Mouse (Mus musculus): ENCODE measurements around the gene Lgr4. TPM values are rescaled to one million over a fixed set of nuclear protein-coding genes. Genes with fewer than 3 reads are reported as not detected.

Gene Lgr4
- total RNA-seq, 4 experiments from 2014 or later, result 21.8 to 23.5 (median 22.8) TPM

DNA sequence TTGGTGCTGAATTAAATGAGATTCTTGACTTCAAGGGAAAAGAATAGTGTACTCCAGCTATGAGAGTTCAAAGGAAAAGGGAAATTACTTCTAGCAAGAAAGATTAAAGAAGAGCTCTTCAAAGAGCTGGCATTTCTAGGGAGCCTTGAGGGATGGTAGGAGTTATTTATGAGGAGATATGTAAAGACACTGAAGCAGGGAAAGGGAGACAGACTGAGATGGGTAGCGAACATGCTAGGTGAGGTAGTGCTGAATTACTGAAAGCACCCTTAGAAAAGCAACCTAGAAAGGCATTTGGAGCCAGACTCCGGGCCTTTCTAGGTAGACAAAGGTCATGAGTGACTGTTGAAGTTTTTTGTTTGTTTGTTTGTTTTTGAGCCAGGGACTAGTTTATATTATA, 58.7 kb downstream of the Lgr4 start:
- DNase-seq (ENCODE audit: low spot score), result no peak

DNA sequence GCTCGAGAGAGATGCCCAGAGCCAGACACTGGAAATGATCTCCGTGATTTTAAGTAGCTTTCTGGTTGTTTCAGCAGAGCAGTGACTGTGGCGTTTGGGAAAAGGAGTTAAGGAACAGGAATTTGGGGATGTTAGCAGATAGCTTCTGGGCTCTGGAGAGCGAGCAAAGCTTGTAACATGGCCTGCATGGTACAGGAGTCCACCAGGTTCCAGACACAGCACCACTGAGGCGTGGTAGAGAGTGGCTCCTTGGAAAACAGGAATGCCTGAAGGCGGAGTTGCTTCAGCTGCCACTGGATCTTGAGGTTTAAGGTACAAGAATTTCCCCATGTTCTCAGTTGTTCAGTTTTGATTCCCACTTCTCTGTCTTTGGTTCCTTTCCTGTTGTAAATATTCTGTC, 59.9 kb downstream of the Lgr4 start:
- DNase-seq (ENCODE audit: low spot score), result no peak

DNA sequence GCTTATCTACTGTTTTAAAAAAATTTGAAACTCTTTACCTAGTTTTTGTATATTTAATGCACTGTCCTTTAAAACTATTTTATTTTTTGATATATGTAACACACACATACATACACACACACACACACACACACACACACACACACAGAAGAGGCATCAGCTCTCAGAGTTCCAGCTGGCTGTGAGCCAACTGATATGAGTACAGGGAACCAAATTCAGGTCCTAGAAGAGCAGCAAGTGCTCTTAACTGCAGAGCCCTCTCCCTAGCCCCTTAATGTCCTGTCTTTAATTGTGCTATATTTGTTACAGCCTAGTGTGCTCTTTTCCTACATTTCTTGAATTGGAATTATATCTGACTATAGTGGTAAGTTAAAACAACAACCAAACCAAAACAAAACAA, 61.8 kb downstream of the Lgr4 start:
- DNase-seq (ENCODE audit: low spot score), result no peak

DNA sequence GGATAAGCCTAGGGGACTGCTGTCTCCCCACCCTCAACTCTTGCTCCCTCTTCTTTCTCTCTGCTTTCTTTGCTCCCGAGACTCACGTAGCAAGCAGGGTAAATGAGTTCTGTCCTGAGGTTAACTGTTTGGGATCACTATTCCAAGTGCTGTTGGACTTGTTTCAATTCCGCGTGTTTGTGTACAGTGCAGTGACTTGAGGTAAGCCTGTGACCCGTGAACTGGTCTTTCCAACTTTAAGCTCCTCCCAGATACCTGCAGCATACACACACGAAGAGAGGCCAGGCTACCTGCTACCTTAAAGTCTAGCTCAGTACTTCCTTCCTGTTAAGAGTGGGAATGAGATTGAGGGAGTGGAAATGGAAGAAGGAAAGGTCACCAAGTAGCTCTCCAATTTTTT, 66.0 kb downstream of the Lgr4 start:
- no peak for DNase-seq (ENCODE audit: low spot score)

DNA sequence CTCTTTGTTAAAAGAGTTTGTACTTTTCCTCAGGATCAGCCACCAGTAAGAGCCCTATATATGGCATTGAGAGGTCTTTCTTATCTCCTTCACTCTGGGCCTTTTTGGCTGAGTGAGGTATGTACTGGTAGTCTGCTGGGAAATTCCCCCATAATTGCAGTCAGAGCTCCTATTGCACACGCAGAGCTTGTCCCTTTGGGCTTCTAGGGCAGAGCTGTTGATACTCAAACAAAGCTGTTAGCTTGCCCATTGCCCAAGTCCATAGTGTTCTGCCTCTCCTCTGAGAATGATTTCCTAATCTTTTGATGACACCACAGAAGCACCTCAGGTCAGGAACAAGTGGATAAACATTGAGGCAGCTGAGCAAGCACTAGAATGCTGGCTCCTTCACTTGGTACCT, 67.5 kb downstream of the Lgr4 start:
- DNase-seq (ENCODE audit: low spot score), result no peak

DNA sequence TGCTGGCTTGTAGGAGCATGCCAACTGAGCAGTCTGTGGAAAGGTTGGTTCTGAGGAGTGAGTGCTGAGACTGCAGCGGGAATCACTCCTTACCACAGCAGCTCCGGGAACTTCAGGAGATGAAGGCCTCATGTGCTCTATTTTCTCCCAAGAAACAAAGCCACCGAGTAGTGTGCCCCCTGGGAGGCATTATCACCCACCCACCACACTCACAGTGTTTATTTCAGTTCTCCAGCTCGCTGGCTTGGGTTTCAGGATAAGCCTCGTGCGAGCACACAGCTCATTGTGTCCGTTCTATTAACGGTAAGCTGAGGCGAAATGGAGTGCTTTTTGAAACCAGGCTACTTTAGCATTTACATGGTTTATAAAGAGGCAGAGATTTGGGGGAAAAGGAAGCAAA, 68.1 kb downstream of the Lgr4 start:
- DNase-seq (ENCODE audit: low spot score), result no peak

DNA sequence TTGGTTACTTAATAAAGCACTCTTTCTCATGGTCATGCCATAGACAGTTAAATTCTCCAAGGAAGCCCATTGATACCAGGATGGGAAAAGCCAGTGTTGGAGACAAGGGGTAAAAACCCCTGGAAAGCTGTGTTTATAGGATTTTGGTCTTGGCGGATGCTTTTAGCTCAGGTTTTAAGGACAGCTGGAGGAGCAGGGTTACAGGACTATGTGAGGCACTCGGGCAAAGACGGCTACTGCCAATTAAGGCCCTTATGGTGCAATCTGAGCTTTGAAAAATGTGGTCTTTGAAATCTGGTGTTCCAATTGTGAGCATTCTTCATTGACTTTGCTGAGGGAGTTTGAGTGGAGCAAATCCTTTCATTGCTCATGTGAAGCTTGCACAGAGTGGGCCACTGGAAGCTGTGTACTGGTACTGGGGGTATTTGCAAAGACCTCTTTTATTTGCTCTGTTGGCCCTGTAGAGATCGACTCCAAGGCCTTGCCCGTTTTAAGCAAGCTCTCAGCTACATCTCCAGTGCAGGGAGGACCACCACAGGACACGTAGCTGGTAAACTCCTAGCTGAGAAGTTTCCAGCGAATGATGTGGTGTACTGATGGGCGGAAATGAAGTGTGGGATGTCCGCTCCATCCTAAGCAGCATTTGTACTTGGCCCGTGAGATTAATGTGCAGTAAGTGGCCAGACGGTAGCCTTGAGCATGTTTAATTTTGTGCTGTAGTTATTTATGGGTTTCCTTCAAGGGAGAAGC, 68.8 kb downstream of the Lgr4 start:
- DNase-seq (ENCODE audit: low spot score), result no peak

DNA sequence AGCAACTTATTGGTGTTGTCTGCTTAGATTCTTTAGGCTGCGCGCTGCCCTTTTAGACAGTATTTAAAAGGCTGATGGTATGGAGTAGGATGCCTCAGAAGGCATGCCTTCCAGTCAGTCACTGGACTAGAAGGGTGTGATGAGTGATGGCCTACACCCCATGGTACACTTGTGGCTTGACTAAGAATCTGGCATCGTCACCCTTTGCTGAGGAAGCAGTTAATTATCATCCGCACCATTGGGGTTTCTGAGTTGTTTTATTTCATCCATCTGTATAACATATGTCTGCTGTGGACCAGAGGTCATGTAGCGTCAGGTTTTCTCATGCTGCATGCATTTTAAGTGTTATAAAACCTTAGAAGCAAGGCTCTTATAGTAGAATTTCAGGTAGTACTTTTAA, 70.5 kb downstream of the Lgr4 start:
- no peak for DNase-seq (ENCODE audit: low spot score)

DNA sequence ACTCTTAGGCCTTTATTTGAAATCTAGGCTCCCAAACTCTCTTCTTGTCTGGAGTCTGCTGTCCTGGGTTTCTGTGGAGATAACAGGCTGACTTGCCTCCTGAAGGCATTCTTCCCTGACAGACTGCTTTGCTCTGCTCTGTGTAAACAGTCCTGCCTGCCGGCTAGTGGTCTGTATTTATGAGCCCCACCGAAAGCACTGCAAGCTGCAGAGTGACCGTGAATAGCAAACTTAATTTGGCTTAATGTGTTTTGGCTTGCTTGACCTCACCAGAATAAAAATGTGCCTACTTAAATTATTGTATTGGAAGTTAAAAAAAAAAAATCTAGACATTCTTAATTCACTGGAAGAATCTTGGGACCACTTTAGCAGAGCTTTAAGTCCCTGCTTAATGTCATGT, 71.7 kb downstream of the Lgr4 start:
- DNase-seq (ENCODE audit: low spot score), result no peak

DNA sequence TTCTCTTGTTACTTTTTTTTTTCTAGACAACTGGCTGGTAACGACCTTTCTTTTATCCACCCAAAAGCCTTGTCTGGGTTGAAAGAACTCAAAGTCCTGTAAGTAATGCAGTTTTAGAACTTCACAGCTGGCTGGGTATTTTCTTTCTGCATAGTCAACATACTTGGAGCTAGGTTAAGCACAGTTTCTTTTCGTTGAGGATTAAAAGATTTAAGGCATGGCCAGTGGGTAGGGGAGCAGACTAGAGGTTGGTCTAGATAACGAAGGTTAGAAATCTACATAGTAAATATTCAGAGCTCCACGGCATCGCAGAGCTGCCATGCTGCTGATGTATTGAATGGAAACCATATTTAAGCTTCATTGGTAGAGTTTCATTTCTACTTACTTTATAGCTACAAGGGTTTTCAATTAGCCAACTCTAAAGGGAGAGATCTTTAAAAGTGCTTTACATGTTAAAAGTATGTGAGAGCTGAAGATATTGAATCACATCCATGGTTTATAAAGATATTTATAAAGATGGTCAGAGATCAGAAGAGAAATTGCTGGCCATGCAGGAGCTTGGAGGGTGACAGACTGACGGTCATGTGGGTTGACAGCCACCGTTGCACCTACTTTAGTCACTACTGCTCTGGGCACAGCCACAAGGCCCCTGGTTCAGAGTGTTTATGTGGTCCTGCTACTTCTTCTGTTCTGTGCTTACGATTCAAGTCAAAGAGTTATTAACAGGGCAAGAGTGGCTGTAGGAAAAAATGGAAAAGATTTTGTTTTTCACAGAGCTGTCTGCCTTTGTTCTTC, 72.4 kb downstream of the Lgr4 start:
- DNase-seq (ENCODE audit: low spot score), result no peak

DNA sequence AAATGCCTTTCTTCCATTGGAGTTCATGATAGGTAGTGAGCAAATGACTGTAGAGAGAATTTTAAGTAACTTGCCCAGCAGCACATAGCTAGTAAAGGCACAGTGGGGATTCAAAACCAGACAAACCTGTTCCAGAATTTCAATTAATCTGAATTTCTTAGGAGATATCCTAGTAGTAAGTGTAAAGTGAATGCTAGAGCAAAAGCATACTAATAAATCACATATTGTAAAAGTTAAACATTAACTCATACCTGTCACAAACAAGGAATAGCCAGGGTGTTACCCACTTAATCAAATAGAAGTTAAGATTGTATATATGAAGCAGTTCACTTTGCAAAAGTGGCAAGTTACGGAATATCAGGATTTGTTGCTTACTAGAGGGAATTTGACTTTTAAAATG, 74.3 kb downstream of the Lgr4 start:
- DNase-seq (ENCODE audit: low spot score), result no peak

DNA sequence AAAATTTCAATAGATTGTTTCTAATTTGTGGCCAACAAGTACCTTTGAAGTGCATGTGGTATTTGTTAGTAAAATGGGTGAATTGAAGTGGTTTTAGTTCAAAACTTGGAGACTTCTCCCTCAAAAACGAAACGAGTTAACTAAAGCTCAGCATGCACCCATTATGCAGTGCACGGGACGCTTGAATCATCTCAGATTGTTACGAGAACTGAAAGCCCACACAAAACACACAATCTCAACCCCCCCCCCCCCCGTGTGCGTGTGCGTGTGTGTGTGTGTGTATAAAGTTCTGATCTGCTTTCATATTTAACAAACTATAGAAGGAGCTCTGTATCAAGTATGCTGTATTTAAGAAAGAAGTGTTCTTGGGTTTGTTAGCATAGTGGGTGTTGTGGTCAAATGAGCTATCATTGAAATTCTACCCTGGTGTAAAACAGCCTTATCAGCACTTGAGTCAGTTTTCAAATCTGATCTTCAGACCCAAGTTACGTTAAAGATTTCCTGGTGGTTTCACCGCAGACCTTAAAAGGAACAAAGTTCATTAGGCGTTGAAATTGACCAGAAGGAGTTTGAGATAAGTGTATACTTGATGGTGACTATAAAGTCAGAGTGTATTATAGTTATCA, 75.1 kb downstream of the Lgr4 start:
- no peak for DNase-seq (ENCODE audit: low spot score)

DNA sequence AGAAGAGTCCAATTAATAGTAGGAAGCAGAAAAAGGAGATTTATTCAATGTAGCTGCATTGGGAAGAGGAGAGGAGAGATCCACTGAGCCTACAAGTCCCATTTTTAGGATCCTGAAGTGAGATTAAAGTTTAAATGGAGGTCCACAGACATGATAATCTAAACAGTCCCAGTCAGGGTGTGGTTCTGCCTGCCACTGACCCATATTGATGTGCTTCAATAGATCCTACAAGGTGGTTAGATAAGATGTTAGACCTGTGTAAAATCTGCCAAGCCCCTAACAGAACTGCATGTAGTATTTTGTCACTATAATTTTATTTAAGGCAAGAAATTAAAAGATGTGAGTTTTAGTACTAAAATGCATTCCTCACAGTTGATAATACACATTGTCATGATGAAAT, 76.0 kb downstream of the Lgr4 start:
- no peak for DNase-seq (ENCODE audit: low spot score)

DNA sequence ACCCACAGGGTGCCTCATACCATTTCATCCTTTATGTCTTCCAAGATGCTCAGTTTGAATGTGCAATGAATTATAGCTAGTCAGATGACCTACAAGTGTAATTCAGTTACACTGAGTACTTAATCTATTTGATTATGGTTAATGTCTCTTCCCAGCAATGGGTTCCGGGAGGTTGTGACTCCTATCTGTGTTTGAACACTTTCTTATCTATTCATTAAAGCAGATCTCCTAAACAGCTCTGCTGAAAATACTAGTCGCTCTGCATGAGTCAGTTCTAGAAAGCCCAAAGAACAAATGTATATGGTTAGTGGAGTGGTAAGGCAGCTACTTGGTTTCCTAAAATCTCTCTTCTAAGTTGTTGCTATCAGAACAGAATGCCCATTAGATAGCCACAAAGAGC, 77.6 kb downstream of the Lgr4 start:
- DNase-seq (ENCODE audit: low spot score), result no peak

DNA sequence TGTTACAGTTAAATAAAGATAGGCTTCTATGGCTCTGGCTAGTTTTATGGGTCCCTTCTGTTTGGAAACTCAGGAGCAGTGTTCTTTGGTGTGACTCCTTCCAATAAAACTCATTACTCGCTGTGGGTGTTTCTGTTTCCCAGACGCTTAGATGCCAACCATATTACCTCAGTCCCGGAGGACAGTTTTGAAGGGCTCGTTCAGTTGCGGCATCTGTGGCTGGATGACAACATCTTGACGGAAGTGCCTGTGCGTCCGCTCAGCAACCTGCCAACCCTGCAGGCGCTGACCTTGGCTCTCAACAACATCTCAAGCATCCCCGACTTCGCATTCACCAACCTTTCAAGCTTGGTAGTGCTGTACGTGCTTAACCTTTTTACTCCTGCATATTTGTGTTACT, 79.0 kb downstream of the Lgr4 start:
- peak; percentile 10 for DNase-seq (ENCODE audit: low spot score)

DNA sequence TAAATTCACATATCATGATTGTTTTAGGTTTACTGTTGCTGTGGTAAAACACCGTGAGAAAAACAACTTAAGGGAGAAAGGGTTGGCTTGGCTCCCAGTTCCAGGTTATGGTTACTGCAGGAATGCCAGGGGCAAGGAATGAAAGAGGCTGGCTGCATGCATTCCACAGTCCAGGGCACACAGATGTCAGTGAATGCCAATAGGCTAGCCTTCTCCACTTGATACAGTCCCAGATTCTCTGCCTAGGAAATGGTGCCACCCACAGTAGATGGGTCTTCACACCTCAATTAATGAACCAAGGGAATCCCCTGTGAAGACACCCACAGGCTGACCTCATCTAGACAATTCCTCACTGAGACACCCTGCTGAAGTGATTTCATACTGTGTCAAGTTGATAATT, 87.2 kb downstream of the Lgr4 start:
- no peak for DNase-seq (ENCODE audit: low spot score)

DNA sequence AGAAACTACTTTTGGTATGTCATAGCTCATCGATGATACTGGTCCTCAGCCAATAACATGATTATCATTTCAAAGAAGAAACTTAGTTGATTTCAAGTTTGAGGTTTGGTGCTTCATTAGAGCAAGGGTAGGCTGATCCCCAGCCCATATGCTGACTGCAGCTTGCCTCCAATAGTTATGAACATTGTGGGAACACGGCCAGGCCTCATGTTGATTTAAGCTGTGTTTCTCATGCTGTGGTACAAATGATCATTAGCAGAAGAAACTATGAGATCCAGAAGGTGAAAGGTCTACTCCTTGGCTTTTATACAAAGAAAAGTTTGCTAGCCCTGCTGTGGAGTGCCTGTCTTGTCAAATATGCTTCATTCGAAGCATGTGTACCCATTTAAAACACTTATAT, 87.7 kb downstream of the Lgr4 start:
- DNase-seq (ENCODE audit: low spot score), result no peak

DNA sequence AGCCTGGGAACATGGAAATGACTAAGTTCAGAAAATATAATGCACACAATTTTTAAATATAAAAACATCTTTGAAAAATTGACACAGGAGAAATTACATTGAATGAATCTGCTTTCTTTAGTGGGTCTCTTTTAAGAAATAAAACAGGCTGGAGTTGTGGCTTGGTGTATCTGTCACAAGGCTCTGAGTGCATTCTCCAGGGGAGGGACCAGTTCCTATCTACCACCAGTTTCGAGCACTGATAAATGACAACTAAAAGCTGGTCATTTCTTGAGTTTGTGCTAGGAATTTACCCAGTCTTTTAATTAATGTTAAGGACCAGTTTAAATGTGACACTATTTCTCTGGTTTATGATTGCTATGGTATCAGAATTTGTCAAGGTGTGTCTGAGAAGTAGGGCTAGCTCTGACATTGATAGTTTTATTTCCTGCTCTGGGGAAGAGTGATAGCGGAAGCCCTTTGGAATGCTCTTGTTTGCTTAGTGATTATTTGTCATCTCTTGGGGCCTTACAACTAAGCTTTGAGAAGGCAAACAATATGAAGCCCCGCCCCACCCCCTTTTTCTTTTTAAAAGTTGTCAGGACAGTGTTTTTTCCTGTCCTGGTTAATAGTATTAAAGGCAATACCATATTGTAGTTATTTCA, 88.3 kb downstream of the Lgr4 start:
- DNase-seq (ENCODE audit: low spot score), result no peak

DNA sequence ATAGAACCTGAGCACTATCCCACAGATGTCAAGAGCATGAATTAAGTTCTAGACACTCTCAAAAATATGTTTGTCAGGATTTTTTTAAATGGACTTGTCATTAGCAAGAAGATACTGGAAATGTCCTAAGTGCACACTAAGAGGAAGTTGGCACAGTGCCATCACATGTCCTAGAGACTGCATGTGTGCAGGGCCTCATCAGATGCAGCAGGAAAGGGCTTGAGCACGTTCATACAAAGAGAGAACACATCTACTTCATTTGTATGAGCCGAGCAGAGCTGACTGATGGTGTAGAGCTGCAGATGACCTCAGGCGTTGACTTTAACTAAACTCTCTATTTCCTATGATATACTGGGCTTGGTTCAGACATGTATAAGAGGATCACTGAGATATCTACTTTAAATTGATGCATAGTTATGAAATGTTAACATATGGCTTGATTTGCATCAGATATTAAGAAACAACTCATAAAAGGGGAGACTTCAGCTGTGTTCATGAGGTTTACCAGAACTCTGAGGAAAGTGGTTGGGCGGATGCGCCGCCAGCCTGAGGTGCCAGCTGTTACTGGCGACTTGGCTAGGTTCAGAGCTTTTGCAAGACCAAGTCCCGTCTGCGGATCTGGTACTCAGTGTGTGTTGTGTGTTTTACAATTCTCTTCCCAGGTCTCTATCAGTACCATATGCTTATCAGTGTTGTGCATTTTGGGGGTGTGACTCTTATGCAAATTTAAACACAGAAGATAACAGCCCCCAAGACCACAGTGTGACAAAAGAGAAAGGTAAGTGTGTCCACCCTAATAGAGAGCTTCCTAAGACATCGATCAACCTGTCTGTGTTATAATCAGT, 90.2 kb downstream of the Lgr4 start:
- DNase-seq (ENCODE audit: low spot score), result no peak

DNA sequence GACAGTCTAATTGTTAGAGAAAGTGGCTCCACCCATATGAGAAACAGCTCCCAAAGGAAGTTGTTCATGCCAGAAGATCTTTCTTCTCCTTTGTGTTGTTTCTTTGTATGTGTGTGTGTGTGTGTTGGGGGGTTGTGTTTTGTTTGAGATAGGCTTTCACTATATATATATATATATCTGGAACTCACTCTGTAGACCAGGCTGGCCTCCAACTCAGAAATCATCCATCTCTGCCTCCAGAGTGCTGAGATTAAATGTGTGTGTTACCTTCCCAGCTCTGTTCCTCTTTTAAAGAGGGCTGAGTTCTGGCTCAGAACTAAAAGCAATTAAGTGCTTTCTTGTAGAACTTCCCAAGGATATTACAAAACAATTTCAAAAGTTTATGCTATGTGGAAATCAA, 92.0 kb downstream of the Lgr4 start:
- no peak for DNase-seq (ENCODE audit: low spot score)

DNA sequence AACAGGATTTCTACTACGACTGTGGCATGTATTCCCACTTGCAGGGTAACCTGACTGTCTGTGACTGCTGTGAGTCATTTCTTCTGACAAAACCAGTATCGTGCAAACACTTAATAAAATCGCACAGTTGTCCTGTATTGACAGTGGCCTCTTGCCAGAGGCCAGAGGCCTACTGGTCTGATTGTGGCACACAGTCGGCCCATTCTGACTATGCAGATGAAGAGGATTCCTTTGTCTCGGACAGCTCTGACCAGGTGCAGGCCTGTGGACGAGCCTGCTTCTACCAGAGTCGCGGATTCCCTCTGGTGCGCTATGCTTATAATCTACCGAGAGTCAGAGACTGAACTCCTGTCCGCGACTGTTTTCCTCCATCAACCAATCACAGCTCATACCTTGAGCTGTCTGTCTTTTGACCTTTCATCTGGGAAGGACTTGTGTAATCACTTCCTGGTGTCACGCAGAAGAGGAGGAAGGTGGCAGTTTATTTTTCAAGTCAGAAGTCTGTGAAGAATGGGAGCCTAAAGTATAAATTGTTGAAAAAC, 94.8 kb downstream of the Lgr4 start:
- DNase-seq (ENCODE audit: low spot score), result no peak

All from heart, adult 8-10 months (tissue).